Mouse (Mus musculus): ENCODE measurements around the gene Il17re. TPM values are rescaled to one million over a fixed set of nuclear protein-coding genes. Genes with fewer than 3 reads are reported as not detected.

Il17re gene
- polyA plus RNA-seq, 1 experiment from 2014 or later: 0.20 TPM

DNA sequence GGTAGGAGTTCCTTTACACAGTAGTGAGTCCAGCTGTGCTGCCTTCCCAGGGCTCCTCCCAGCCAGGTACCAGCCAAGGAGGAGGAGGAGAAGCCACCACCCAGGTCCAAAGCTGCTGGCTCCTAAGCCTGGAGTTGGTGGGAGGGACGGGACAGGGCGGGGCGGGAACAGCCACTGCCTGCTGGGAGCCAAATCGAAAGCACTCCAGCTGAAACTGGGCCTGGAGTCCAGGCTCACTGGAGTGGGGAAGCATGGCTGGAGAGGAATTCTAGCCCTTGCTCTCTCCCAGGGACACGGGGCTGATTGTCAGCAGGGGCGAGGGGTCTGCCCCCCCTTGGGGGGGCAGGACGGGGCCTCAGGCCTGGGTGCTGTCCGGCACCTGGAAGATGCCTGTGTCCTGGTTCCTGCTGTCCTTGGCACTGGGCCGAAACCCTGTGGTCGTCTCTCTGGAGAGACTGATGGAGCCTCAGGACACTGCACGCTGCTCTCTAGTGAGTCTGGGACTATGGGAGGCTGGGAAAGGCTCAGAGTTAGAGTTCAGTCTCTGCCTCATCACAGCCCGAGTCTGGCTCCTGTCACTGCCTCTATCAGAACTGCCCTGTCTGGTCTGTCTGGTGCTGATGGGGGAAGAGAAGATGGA, 13.1 kb downstream of the Il17re start, which contains the start of gene Il17rc:
Gene Il17rc, plus strand, starts transcription at position 131 of the 640 bp plus-strand sequence.
- 0 out of 2 replicates have a peak, but pooled peaks have one; percentile 4 for ATAC-seq (ENCODE audit: low read depth)
- peaks cover 34% of the 10 kb centered on the region for H3K27me3 ChIP-seq
- no peak within 1 kb of the TSS for H3K27ac ChIP-seq
- 42% methylated on average over 12 of the region's 12 CpGs for WGBS (ENCODE audit: insufficient replicate concordance)
- H3K4me3 ChIP-seq (replicated peaks): peak within 1 kb of the TSS; percentile 36
- peaks cover 28% of the 10 kb centered on the region for H3K4me1 ChIP-seq (replicated peaks)
- no peak for DNase-seq
- no peaks in the 10 kb centered on the region for H3K36me3 ChIP-seq
- peak within 1 kb of the TSS; percentile 51 for H3K9ac ChIP-seq
- peak within 1 kb of the TSS; percentile 52 for H3K4me2 ChIP-seq
- H3K9me3 ChIP-seq (replicated peaks): no peaks in the 10 kb centered on the region

DNA sequence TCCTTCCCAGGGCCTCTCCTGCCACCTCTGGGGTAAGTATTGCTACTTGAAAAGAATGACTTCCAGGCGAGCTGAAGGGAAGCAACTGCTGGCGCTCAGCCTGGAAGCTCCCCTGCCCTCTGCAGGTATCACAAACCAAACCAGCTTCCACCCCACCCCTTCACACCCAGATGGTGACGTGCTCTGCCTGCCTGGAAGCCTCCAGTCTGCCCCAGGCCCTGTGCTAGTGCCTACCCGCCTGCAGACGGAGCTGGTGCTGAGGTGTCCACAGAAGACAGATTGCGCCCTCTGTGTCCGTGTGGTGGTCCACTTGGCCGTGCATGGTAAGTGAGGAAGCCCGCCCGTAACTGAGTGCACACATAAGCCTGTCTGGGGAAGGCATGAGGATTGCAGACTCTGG, 13.8 kb downstream of the Il17re start:
- Histone ChIP-seq H3K4me1 (replicated peaks) (peaks cover 28% of the 10 kb centered on the region), H3K9ac (no peak overlapping the region), H3K27ac (no peak overlapping the region), H3K36me3 (no peaks in the 10 kb centered on the region), H3K4me2 (0 out of 2 replicates have a peak overlapping the region, but pooled peaks have one; percentile 52), H3K27me3 (peaks cover 40% of the 10 kb centered on the region), H3K9me3 (replicated peaks) (no peaks in the 10 kb centered on the region), H3K4me3 (replicated peaks) (no peak overlapping the region)
- ATAC-seq (ENCODE audit: low read depth): no peak
- 60% methylated on average over 10 of the region's 10 CpGs for WGBS (ENCODE audit: insufficient replicate concordance)
- no peak for DNase-seq

DNA sequence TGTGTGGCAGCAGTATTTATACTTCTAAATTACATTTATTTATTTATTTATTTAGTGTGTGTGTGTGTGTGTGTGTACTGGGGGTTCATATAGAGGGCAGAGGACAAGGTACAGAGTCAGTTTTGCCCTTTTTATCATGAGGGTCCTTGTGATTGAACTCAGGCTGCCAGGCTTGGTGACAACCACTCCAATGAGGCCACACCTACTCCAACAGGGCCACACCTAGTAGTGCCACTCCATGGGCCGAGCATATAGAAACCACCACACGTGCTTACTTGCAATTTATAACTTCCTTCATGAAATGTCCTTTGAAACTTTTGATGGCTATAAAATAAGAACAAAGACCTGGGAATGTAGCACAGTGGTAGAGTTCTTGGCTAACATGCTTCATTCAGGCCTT, 15.0 kb downstream of the Il17re start:
- no peak overlapping the region for H3K27ac ChIP-seq
- H3K4me1 ChIP-seq (replicated peaks): peaks cover 28% of the 10 kb centered on the region
- H3K27me3 ChIP-seq: peaks cover 43% of the 10 kb centered on the region
- no peak for ATAC-seq (ENCODE audit: low read depth)
- 22% methylated on average over 2 of the region's 2 CpGs for WGBS (ENCODE audit: insufficient replicate concordance)
- H3K4me3 ChIP-seq (replicated peaks): no peak overlapping the region
- no peaks in the 10 kb centered on the region for H3K9me3 ChIP-seq (replicated peaks)
- H3K9ac ChIP-seq: no peak overlapping the region
- DNase-seq: no peak
- H3K36me3 ChIP-seq: no peaks in the 10 kb centered on the region
- no peak overlapping the region for H3K4me2 ChIP-seq

DNA sequence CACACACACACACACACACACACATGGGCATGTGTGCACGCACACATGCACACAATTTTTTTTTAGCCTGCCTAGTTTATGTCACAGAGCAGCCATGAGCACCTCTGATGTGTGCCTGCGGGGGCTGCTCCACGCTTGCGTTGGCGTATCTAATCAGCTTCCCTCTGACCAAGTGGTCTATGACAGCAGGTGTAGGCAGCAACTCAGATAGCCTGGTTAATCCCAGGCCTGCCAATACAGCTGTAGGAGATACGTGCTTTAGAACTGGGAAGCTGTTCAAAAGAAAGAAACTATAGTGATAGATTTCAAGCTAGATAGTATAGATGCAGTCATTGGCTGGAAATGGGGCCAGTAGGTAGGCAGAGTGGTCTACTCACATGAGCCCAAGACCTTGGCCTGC, 15.4 kb downstream of the Il17re start:
- DNase-seq (no peak), ATAC-seq (ENCODE audit: low read depth) (no peak)
- H3K4me2 ChIP-seq: no peak overlapping the region
- no peak overlapping the region for H3K27ac ChIP-seq
- no peaks in the 10 kb centered on the region for H3K9me3 ChIP-seq (replicated peaks)
- peaks cover 47% of the 10 kb centered on the region for H3K27me3 ChIP-seq
- 62% methylated on average over 6 of the region's 6 CpGs for WGBS (ENCODE audit: insufficient replicate concordance)
- no peak overlapping the region for H3K9ac ChIP-seq
- H3K4me3 ChIP-seq (replicated peaks): no peak overlapping the region
- peaks cover 26% of the 10 kb centered on the region for H3K4me1 ChIP-seq (replicated peaks)
- no peaks in the 10 kb centered on the region for H3K36me3 ChIP-seq

DNA sequence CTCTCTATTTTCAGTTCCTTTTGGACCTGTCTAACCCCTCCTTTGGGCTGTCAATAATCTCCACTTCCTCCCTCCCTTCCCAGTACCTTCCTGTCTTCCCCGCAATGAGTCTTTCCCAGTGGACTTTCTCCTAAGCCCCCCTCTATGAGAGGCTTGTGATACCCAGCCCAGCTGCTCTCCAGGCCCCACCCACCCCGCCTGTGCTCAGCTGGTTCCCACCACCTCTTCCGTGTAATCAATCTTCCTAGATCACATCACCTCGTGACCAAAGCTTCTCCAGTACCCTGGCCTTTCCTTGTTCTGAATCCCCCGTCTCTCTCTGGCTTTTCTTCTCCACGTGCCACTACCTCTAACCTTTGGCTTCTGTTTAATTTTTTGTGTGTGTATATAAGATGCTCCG, 19.1 kb downstream of the Il17re start:
- no peak for DNase-seq
- H3K27me3 ChIP-seq: peaks cover 56% of the 10 kb centered on the region
- no peak overlapping the region for H3K4me2 ChIP-seq
- no peak overlapping the region for H3K9ac ChIP-seq
- H3K9me3 ChIP-seq (replicated peaks): no peaks in the 10 kb centered on the region
- no peak for ATAC-seq (ENCODE audit: low read depth)
- H3K36me3 ChIP-seq: no peaks in the 10 kb centered on the region
- 33% methylated on average over 7 of the region's 7 CpGs for WGBS (ENCODE audit: insufficient replicate concordance)
- no peak overlapping the region for H3K27ac ChIP-seq
- H3K4me1 ChIP-seq (replicated peaks): peaks cover 8% of the 10 kb centered on the region
- H3K4me3 ChIP-seq (replicated peaks): no peak overlapping the region

DNA sequence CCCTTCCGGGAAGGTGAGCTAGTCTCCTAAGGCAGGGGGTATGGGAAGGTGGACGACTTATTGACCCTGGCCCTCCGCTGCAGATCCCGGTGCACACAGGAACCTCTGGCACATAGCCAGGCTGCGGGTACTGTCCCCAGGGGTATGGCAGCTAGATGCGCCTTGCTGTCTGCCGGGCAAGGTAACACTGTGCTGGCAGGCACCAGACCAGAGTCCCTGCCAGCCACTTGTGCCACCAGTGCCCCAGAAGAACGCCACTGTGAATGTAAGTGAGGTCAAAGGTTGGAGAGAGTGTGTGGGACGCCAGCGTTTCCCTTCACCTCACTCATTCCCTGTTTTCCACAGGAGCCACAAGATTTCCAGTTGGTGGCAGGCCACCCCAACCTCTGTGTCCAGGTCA, 20.6 kb downstream of the Il17re start:
- Histone ChIP-seq H3K27me3 (peaks cover 59% of the 10 kb centered on the region), H3K9me3 (replicated peaks) (no peaks in the 10 kb centered on the region), H3K9ac (no peak overlapping the region), H3K4me3 (replicated peaks) (no peak overlapping the region), H3K36me3 (no peaks in the 10 kb centered on the region), H3K27ac (no peak overlapping the region), H3K4me2 (no peak overlapping the region), H3K4me1 (replicated peaks) (peaks cover 19% of the 10 kb centered on the region)
- WGBS (ENCODE audit: insufficient replicate concordance): 73% methylated on average over 10 of the region's 10 CpGs
- DNase-seq (no peak), ATAC-seq (ENCODE audit: low read depth) (no peak)

DNA sequence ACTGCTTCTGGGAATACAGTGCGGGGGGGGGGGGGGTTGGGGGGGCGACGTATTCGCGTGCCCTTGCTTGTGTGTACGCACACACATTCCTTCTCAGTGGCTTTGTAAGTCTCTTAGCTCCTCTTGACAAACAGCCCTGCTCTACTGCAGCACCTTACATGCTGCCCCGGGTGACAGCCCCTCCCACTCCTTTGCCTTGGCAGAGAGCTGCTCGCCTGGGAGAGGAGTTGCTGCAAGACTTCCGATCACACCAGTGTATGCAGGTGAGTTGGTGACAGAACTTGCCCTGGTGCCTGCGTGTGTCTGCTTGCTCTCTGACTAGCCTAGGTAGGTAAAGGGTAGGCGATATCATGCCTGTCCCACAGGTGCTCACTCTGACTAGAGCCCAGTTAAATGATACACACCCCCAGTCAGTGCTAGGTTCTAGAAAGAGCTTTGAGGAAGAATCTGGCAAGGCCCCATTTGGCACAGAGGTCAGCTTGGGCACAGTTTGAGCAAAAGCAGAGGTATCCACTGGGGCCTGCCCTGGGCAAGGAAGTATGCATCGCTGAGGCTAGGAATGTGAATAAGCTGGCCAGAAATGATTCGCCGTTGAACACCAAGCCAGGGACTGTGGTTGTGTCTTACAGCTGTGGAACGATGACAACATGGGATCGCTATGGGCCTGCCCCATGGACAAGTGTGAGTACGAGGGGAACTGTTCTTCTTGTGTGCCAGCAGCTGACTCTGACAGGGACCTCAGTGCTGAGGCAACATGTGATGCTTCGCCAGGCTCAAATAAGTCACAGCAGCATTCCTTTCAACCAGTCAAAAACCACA, 22.5 kb downstream of the Il17re start:
- Histone ChIP-seq H3K4me2 (no peak overlapping the region), H3K27me3 (peaks cover 57% of the 10 kb centered on the region), H3K4me1 (replicated peaks) (peaks cover 30% of the 10 kb centered on the region), H3K4me3 (replicated peaks) (no peak overlapping the region), H3K9me3 (replicated peaks) (no peaks in the 10 kb centered on the region), H3K9ac (no peak overlapping the region), H3K36me3 (no peaks in the 10 kb centered on the region), H3K27ac (no peak overlapping the region)
- ATAC-seq (ENCODE audit: low read depth) (no peak), DNase-seq (no peak)
- 68% methylated on average over 18 of the region's 18 CpGs for WGBS (ENCODE audit: insufficient replicate concordance)

DNA sequence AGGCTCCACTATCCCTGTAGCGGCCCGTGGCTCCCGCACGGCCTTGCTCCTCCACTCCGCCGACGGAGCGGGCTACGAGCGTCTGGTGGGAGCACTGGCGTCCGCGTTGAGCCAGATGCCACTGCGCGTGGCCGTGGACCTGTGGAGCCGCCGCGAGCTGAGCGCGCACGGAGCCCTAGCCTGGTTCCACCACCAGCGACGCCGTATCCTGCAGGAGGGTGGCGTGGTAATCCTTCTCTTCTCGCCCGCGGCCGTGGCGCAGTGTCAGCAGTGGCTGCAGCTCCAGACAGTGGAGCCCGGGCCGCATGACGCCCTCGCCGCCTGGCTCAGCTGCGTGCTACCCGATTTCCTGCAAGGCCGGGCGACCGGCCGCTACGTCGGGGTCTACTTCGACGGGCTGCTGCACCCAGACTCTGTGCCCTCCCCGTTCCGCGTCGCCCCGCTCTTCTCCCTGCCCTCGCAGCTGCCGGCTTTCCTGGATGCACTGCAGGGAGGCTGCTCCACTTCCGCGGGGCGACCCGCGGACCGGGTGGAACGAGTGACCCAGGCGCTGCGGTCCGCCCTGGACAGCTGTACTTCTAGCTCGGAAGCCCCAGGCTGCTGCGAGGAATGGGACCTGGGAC, 24.3 kb downstream of the Il17re start:
- Histone ChIP-seq H3K4me3 (replicated peaks) (peak overlapping the region; percentile 73), H3K4me1 (replicated peaks) (peaks cover 42% of the 10 kb centered on the region), H3K9me3 (replicated peaks) (no peaks in the 10 kb centered on the region), H3K27me3 (peaks cover 43% of the 10 kb centered on the region), H3K4me2 (peak overlapping the region; percentile 99), H3K9ac (peak overlapping the region; percentile 75), H3K27ac (peak overlapping the region; percentile 68), H3K36me3 (no peaks in the 10 kb centered on the region)
- WGBS (ENCODE audit: insufficient replicate concordance): 2% methylated on average over 65 of the region's 65 CpGs
- ATAC-seq (ENCODE audit: low read depth) (peak; percentile 46), DNase-seq (no peak)

DNA sequence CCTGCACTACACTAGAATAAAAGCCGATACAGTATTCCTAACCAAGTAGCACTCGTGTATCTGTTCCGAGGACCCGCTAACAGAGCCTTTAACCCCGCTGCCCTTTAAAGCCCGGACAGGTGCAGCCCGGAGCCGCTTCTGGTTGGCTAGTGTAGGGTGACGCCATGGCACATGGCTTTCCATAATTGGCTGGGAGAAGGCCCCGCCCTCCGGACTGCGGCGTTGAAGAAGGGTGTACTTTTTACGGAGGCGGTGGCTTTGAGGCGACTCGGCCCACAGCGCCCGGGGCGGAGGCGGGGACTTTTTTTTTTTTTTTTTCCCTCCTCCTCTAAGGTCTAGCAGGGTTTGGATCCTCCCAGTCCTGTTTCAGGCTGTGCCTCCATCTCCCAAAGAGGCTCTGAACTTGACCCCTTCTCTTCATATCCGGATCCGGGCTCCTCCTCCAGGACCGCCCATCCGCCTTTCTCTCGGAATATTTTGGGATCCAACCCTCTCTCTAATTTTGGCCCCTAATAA, 24.9 kb downstream of the Il17re start, which contains the start of gene Creld1:
Gene Creld1, plus strand, starts transcription at position 198 of the 516 bp plus-strand sequence.
- WGBS (ENCODE audit: insufficient replicate concordance): under 1% methylated on average over 26 of the region's 26 CpGs
- Histone ChIP-seq H3K27me3 (peaks cover 43% of the 10 kb centered on the region), H3K27ac (peak within 1 kb of the TSS; percentile 76), H3K9me3 (replicated peaks) (no peaks in the 10 kb centered on the region), H3K9ac (peak within 1 kb of the TSS; percentile 79), H3K4me3 (replicated peaks) (peak within 1 kb of the TSS; percentile 73), H3K4me1 (replicated peaks) (peaks cover 48% of the 10 kb centered on the region), H3K4me2 (peak within 1 kb of the TSS; percentile 99), H3K36me3 (no peaks in the 10 kb centered on the region)
- peak; percentile 94 for DNase-seq
- peak; percentile 97 for ATAC-seq (ENCODE audit: low read depth)

DNA sequence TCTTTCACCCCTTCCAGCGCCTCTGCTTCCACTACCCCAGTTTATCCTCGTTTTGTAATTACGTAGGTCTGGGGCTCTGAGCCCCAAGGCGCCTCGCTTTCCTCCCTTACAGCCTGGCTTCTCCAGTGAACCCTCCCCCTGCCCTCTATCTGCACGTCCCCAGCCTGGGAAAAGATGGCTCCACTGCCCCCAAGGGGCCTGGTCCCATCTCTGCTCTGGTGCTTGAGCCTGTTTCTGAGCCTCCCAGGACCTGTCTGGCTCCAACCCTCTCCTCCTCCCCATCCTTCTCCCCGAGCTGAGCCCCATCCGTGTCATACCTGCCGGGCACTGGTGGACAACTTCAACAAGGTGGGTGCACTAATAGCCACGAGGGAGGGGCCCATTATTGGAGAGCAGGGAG, 25.4 kb downstream of the Il17re start:
- Histone ChIP-seq H3K36me3 (no peaks in the 10 kb centered on the region), H3K9me3 (replicated peaks) (no peaks in the 10 kb centered on the region), H3K27ac (peak overlapping the region; percentile 76), H3K9ac (peak overlapping the region; percentile 79), H3K4me1 (replicated peaks) (peaks cover 48% of the 10 kb centered on the region), H3K4me3 (replicated peaks) (peak overlapping the region; percentile 73), H3K27me3 (peaks cover 37% of the 10 kb centered on the region), H3K4me2 (peak overlapping the region; percentile 99)
- ATAC-seq (ENCODE audit: low read depth): peak; percentile 10; the same call in 1 of the 2 replicates
- 14% methylated on average over 10 of the region's 10 CpGs for whole genome bisulfite sequencing (ENCODE audit: insufficient replicate concordance)
- DNase-seq: no peak

DNA sequence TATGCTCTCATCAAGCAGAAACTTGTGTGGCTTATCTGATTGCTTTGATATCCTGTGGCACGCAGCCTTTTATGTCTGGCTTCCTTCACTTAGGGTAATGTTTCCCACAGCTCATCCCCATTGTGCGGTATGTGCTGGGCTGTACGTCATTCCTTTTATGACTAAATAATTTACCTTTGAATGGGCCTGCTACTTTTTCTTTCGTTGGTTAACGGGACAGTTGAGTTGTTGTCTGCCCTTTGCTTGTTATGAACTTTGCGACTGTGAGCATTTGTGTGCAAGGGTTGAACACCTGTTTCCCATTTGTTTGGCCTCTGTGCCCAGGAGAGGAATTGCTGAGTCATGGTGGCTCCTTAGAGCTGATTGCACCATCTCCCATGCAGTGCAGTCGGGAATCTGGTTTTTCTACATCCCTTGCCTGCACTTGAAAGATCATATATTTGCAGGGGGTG, 28.9 kb downstream of the Il17re start:
- Histone ChIP-seq H3K36me3 (peaks cover 12% of the 10 kb centered on the region; the same call in 1 of the 2 replicates), H3K4me1 (replicated peaks) (peaks cover 42% of the 10 kb centered on the region), H3K9me3 (replicated peaks) (no peaks in the 10 kb centered on the region), H3K4me3 (replicated peaks) (no peak overlapping the region), H3K27ac (peak overlapping the region; percentile 41; the same call in 1 of the 2 replicates), H3K27me3 (peaks cover 6% of the 10 kb centered on the region), H3K4me2 (no peak overlapping the region), H3K9ac (no peak overlapping the region)
- DNase-seq (no peak), ATAC-seq (ENCODE audit: low read depth) (no peak)
- WGBS (ENCODE audit: insufficient replicate concordance): 44% methylated on average over 7 of the region's 7 CpGs
